Mouse (Mus musculus): Measurements from ENCODE around the gene Trim46. TPM values are rescaled to one million over a fixed set of nuclear protein-coding genes. Genes with fewer than 3 reads are reported as not detected.
A peak's percentile ranks its signal among the peaks of the same experiment; 100 is the strongest.

Gene Trim46
- polyA plus RNA-seq, 1 experiment from 2014 or later = 13.5 TPM

DNA sequence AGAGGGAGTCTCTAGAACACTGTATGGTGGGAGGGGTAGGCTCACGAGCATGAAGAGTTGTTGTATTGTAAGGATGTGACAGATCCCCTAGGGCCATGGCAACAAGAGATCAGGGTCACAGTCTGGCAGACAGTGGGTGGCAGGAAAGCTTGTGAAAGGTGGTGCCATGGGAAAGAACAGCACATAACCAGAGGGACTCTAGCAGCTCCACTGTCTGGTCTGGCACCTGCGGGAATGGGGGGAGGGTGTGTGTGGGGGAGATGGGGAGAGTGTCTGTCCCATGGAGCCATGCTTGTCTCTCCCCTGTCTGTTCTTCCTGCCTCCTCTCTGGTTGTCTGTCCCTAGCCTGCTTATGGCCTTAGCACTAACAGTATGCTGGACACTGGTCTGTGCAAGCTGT, 39.4 kb upstream of the Trim46 start:
- DNase-seq (ENCODE audit: low spot score) (no peak), ATAC-seq (replicated peaks; ENCODE audit: low FRiP score) (no peak)
- no peak overlapping the region for H3K27ac ChIP-seq (ENCODE audit: low read depth, low read length)
- H3K27me3 ChIP-seq (ENCODE audit: control insufficient read depth, insufficient read depth, low read length) = peaks cover 11% of the 10 kb centered on the region
- no peaks in the 10 kb centered on the region for H3K9me3 ChIP-seq (ENCODE audit: control insufficient read depth, low read length)
- H3K36me3 ChIP-seq (ENCODE audit: control insufficient read depth, insufficient read depth, low read length) = no peaks in the 10 kb centered on the region
- no peak overlapping the region for H3K9ac ChIP-seq (ENCODE audit: low read length)
- peaks cover 6% of the 10 kb centered on the region for H3K4me1 ChIP-seq (replicated peaks; ENCODE audit: control insufficient read depth, insufficient read depth, low read length)
- WGBS = 50% methylated on average over 2 of the region's 2 CpGs
- no peak overlapping the region for H3K4me3 ChIP-seq (ENCODE audit: low read depth, low read length)
- no peak overlapping the region for H3K4me2 ChIP-seq (ENCODE audit: low read depth, low read length, severe bottlenecking)

DNA sequence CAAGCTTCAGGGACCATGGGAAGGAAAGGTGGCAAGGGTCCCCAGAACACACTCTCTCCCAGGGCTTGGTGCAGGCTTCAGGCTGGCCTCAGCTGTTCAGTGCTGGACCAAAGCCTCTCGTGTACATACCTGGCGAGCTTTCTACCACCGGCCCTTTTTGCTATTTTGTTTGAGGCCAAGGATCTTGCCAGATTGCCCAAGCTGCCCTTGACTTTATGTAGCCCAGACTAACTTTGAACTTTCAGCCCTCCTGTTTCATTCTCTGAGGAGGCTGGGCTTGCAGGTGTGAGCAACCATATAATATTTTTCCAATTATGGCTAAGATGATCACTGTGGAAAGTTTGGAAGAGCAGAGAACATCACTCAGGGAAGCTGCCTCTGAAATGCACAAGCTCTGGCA, 38.2 kb upstream of the Trim46 start:
- no peak overlapping the region for H3K4me3 ChIP-seq (ENCODE audit: low read depth, low read length)
- no peak overlapping the region for H3K4me2 ChIP-seq (ENCODE audit: low read depth, low read length, severe bottlenecking)
- DNase-seq (ENCODE audit: low spot score) = no peak
- 91% methylated on average over 3 of the region's 3 CpGs for WGBS
- H3K4me1 ChIP-seq (replicated peaks; ENCODE audit: control insufficient read depth, insufficient read depth, low read length) = peaks cover 14% of the 10 kb centered on the region
- H3K9me3 ChIP-seq (ENCODE audit: control insufficient read depth, low read length) = no peaks in the 10 kb centered on the region
- H3K36me3 ChIP-seq (ENCODE audit: control insufficient read depth, insufficient read depth, low read length) = no peaks in the 10 kb centered on the region
- H3K27me3 ChIP-seq (ENCODE audit: control insufficient read depth, insufficient read depth, low read length) = peaks cover 16% of the 10 kb centered on the region
- H3K9ac ChIP-seq (ENCODE audit: low read length) = no peak overlapping the region
- H3K27ac ChIP-seq (ENCODE audit: low read depth, low read length) = no peak overlapping the region
- ATAC-seq (replicated peaks; ENCODE audit: low FRiP score) = no peak

DNA sequence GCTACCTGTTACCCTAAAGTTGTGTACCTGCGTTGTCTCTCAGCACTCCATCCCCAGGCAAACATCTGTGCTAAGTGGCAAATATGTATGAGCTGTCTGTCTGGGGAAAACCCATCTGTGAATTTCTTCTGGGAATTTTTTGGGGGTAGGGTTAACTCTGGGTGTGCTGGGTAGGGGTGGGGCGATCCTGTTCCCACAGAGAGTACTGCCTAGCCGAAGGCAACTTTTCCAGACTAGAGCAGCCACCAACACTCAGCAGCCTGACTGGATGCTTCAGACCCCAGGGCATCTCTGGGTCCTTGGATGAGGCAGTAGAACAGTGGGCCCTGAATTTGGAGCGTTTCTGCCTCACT, 36.2 kb upstream of the Trim46 start:
- H3K36me3 ChIP-seq (ENCODE audit: control insufficient read depth, insufficient read depth, low read length) = no peaks in the 10 kb centered on the region
- H3K4me3 ChIP-seq (ENCODE audit: low read depth, low read length) = no peak overlapping the region
- H3K9me3 ChIP-seq (ENCODE audit: control insufficient read depth, low read length) = no peaks in the 10 kb centered on the region
- DNase-seq (ENCODE audit: low spot score) = no peak
- ATAC-seq (replicated peaks; ENCODE audit: low FRiP score) = no peak
- H3K4me2 ChIP-seq (ENCODE audit: low read depth, low read length, severe bottlenecking) = no peak overlapping the region
- no peak overlapping the region for H3K9ac ChIP-seq (ENCODE audit: low read length)
- no peak overlapping the region for H3K27ac ChIP-seq (ENCODE audit: low read depth, low read length)
- peaks cover 17% of the 10 kb centered on the region for H3K4me1 ChIP-seq (replicated peaks; ENCODE audit: control insufficient read depth, insufficient read depth, low read length)
- 26% methylated on average over 4 of the region's 4 CpGs for WGBS
- H3K27me3 ChIP-seq (ENCODE audit: control insufficient read depth, insufficient read depth, low read length) = peaks cover 28% of the 10 kb centered on the region

DNA sequence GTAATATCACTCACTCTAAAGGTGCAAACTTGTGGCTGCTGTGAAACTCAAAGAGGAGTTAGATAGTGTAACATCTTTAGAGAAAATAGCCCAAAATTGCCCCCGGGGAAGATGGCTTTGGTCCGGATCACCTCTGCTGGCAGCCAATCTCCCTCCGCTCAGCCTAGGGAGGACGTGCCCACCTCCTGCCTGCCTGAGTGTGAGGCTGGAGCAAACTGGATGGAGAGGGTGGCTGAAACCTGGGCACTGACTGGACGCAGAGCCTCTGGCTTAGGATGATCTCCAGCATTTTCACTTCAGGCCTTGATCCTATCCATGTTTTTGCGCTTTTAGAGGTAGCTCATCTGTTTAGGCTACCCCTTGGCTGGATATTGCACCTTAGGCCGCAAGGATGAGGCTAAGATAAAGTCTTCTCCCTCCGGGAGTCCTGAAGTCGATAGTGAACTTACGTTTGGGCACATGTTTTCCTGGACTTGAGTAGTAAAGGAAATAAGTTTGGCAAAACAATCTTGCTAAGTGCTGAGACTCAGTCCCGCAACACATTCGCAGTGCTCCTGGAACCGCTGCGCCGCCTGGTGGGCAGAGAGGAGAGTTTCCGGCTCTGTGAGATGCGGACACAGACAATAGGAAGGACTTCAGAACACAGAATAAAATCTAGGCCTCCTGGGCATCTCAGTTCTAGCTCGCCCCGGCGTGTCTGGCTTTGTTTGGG, 35.6 kb upstream of the Trim46 start:
- H3K9me3 ChIP-seq (ENCODE audit: control insufficient read depth, low read length) = no peaks in the 10 kb centered on the region
- 0 out of 2 replicates have a peak, but pooled peaks have one; percentile 32 for ATAC-seq (replicated peaks; ENCODE audit: low FRiP score)
- 10% methylated on average over 20 of the region's 20 CpGs for WGBS
- H3K4me1 ChIP-seq (replicated peaks; ENCODE audit: control insufficient read depth, insufficient read depth, low read length) = peaks cover 17% of the 10 kb centered on the region
- H3K36me3 ChIP-seq (ENCODE audit: control insufficient read depth, insufficient read depth, low read length) = no peaks in the 10 kb centered on the region
- peaks cover 28% of the 10 kb centered on the region for H3K27me3 ChIP-seq (ENCODE audit: control insufficient read depth, insufficient read depth, low read length)
- DNase-seq (ENCODE audit: low spot score) = peak; percentile 90
- H3K27ac ChIP-seq (ENCODE audit: low read depth, low read length) = no peak overlapping the region
- H3K9ac ChIP-seq (ENCODE audit: low read length) = peak overlapping the region; percentile 59; the same call in 1 of the 2 replicates
- H3K4me3 ChIP-seq (ENCODE audit: low read depth, low read length) = peak overlapping the region; percentile 36
- H3K4me2 ChIP-seq (ENCODE audit: low read depth, low read length, severe bottlenecking) = peak overlapping the region; percentile 90

DNA sequence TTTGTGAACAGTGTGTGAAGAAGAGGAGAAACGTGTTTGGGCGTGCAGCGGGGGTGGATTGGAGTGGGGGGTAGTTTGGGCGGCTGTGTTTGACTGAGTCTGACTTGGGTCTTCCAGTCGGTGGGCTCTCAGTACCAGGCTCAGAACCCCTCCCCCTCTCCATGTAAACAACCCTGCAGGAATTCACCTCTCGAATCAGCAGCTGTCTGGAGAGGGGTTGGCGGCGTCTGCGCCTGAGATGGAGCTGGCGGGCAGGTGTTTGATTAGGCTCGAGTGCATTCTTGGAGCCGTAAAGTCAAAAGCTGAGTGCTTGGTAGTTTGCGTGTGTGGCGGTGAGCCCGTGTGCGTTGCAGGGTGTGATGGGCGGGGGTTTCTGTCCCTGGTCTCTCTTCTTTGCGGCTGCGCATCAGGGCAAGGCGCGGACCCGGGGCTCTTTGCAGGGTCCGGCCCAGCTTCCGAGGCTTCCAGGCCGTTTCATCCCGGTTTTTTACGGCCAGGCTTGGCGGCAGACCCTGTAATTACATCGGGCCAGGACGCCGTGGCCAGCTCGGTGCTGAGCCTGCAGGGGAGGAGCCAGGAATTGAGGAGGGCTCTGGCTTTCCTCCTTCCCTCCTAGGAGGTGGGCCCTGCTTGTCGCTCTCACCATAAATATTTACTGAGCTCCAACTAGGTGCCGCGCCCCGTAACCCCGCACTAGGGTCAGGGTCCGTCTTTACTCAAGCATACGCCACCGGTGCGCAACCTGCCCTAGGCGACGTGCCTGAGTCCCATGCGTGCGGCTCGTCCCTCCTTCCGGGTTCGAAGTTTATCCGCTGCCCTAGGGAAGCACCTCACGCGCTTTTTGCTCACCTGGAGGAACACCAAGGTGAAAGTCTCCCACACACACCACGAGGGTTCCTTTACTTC, 34.8 kb upstream of the Trim46 start, which contains the start of gene Efna1:
TSS of gene Efna1 (minus strand) at position 537 of the 906 bp plus-strand sequence.
- Histone ChIP-seq H3K4me3 (ENCODE audit: low read depth, low read length) (peak within 1 kb of the TSS; percentile 36), H3K27ac (ENCODE audit: low read depth, low read length) (no peak within 1 kb of the TSS), H3K27me3 (ENCODE audit: control insufficient read depth, insufficient read depth, low read length) (peaks cover 30% of the 10 kb centered on the region), H3K9ac (ENCODE audit: low read length) (peak within 1 kb of the TSS; percentile 59), H3K4me1 (replicated peaks; ENCODE audit: control insufficient read depth, insufficient read depth, low read length) (peaks cover 17% of the 10 kb centered on the region), H3K36me3 (ENCODE audit: control insufficient read depth, insufficient read depth, low read length) (no peaks in the 10 kb centered on the region), H3K9me3 (ENCODE audit: control insufficient read depth, low read length) (no peaks in the 10 kb centered on the region), H3K4me2 (ENCODE audit: low read depth, low read length, severe bottlenecking) (peak within 1 kb of the TSS; percentile 90)
- DNase-seq (ENCODE audit: low spot score) = peak; percentile 73
- WGBS = under 1% methylated on average over 52 of the region's 52 CpGs
- peak; percentile 33 for ATAC-seq (replicated peaks; ENCODE audit: low FRiP score)

DNA sequence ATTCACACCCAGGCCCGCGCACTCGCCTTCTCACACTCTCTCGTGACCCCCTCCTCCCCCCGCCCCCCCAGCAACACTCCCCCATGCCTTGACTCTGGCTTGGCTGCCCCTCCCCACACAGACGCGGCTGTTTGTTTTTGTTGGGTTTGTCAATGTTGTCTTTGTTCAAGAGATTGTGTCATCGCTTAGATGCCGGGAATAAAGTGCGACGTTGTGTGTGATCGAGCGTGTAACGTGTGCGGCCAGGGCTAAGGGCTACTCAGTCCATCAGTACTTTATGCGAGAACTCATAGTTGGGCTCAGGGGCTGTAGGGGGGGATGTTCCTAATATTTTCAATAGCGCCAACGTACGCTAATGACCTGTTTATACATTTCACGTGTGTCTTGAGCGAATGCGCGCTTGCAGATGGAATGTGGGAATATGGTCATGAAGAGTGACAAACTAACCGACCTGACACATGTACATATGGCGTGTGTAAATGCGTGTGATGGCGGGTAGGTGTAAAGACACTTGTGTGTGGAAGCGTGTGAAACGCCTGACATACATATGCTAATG, 34.0 kb upstream of the Trim46 start:
- H3K27me3 ChIP-seq (ENCODE audit: control insufficient read depth, insufficient read depth, low read length) = peaks cover 30% of the 10 kb centered on the region
- peak overlapping the region; percentile 90 for H3K4me2 ChIP-seq (ENCODE audit: low read depth, low read length, severe bottlenecking)
- under 1% methylated on average over 28 of the region's 29 CpGs for WGBS
- peak; percentile 26 for ATAC-seq (replicated peaks; ENCODE audit: low FRiP score)
- no peaks in the 10 kb centered on the region for H3K36me3 ChIP-seq (ENCODE audit: control insufficient read depth, insufficient read depth, low read length)
- peak; percentile 70 for DNase-seq (ENCODE audit: low spot score)
- H3K9ac ChIP-seq (ENCODE audit: low read length) = peak overlapping the region; percentile 56
- no peaks in the 10 kb centered on the region for H3K9me3 ChIP-seq (ENCODE audit: control insufficient read depth, low read length)
- no peak overlapping the region for H3K27ac ChIP-seq (ENCODE audit: low read depth, low read length)
- H3K4me1 ChIP-seq (replicated peaks; ENCODE audit: control insufficient read depth, insufficient read depth, low read length) = peaks cover 17% of the 10 kb centered on the region
- peak overlapping the region; percentile 36 for H3K4me3 ChIP-seq (ENCODE audit: low read depth, low read length)

DNA sequence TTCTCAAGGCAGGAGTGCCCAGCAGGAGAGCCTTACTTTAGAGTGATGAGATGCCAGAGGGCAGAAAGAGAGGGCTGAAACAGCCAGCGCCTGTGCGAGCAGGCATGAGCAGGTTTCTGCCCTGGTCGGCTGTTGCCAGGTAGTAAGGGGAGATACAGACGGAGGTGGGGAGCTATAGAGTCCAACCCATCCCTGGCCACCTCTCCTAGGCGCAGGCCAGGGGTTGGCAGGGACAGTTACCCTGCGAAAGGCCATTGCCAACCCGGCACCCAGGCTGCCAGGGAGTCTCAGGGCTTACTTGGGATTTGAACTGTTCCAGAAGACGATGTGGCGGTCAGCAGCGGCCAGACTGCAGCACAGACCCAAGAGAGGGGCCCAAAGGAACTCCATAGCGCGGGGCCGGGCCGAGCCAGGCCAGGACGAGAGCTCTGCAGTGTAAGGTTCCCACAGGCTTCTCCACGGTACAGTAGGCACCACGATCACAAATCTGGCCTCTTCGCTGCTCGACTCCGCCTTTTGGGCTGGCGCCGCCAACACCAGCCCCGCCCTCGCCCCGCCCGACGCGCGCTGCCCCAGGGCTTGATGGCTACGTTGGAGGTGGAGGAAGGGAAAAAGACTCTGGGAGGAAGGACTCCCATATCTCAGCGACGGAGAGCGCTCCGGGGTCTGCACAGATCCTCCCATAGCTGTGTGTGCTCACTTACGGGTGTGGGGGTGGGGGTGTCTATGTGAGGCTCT, 33.2 kb upstream of the Trim46 start:
- H3K9ac ChIP-seq (ENCODE audit: low read length) = peak overlapping the region; percentile 56
- WGBS = 3% methylated on average over 35 of the region's 35 CpGs
- H3K4me1 ChIP-seq (replicated peaks; ENCODE audit: control insufficient read depth, insufficient read depth, low read length) = peaks cover 17% of the 10 kb centered on the region
- H3K27me3 ChIP-seq (ENCODE audit: control insufficient read depth, insufficient read depth, low read length) = peaks cover 30% of the 10 kb centered on the region
- H3K9me3 ChIP-seq (ENCODE audit: control insufficient read depth, low read length) = no peaks in the 10 kb centered on the region
- H3K4me3 ChIP-seq (ENCODE audit: low read depth, low read length) = peak overlapping the region; percentile 36
- H3K36me3 ChIP-seq (ENCODE audit: control insufficient read depth, insufficient read depth, low read length) = no peaks in the 10 kb centered on the region
- ATAC-seq (replicated peaks; ENCODE audit: low FRiP score) (peak; percentile 66), DNase-seq (ENCODE audit: low spot score) (peak; percentile 90)
- peak overlapping the region; percentile 90 for H3K4me2 ChIP-seq (ENCODE audit: low read depth, low read length, severe bottlenecking)
- no peak overlapping the region for H3K27ac ChIP-seq (ENCODE audit: low read depth, low read length)

DNA sequence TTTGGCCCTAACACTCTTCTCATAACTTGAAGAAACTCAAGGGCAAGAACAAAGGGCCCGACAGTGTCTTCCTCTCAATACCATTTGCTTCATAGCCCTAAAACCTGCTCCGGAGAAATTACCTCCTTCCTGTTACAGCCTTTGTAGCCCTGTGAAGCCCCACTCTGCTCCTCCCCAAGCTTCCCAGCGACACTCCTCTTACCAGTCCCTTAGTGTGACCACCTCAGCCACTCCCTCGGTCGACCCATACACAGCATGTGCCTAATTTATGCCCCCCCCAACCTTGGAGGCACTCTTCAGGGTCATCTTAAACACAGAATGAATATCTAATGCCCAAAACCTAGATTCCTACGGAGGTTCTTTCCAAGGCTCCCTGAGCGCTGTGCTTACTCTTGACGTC, 32.5 kb upstream of the Trim46 start:
- Histone ChIP-seq H3K27me3 (ENCODE audit: control insufficient read depth, insufficient read depth, low read length) (peaks cover 30% of the 10 kb centered on the region), H3K27ac (ENCODE audit: low read depth, low read length) (no peak overlapping the region), H3K4me2 (ENCODE audit: low read depth, low read length, severe bottlenecking) (peak overlapping the region; percentile 90), H3K36me3 (ENCODE audit: control insufficient read depth, insufficient read depth, low read length) (no peaks in the 10 kb centered on the region), H3K4me3 (ENCODE audit: low read depth, low read length) (peak overlapping the region; percentile 36), H3K9me3 (ENCODE audit: control insufficient read depth, low read length) (no peaks in the 10 kb centered on the region), H3K4me1 (replicated peaks; ENCODE audit: control insufficient read depth, insufficient read depth, low read length) (peaks cover 17% of the 10 kb centered on the region), H3K9ac (ENCODE audit: low read length) (no peak overlapping the region; the same call in 1 of the 2 replicates)
- 20% methylated on average over 8 of the region's 8 CpGs for WGBS
- ATAC-seq (replicated peaks; ENCODE audit: low FRiP score) (no peak), DNase-seq (ENCODE audit: low spot score) (no peak)

All from forebrain, embryonic 11.5 days (tissue).